Mouse (Mus musculus): ENCODE measurements around the gene Tcta.
"Not testable (repeated sequence)": the region's sequence is repeated elsewhere in the genome, so short reads cannot be mapped to it uniquely, and the experiment has no call there.

The Tcta gene

GRCm38 (mm10) chr9:108305629-108306520 lies at the start of gene Tcta, which contains the start of gene Rhoa:
Gene Tcta, minus strand, starts transcription at chr9:108306160.
Gene Rhoa, plus strand, starts transcription at chr9:108306129.
- peak; percentile 98 to 100 for DNase-seq

GRCm38 (mm10) chr9:108349727-108350126 lies 43.8 kb upstream of the Tcta start:
- no peak for DNase-seq

GRCm38 (mm10) chr9:108348290-108348680 lies 42.3 kb upstream of the Tcta start:
- DNase-seq, result no peak

- DNase-seq, result peak; percentile 93 to 96
Measured at GRCm38 (mm10) chr9:108347540-108348289, 41.8 kb upstream of the Tcta start, which contains the start of gene Usp4. Gene Usp4, plus strand, starts transcription at chr9:108347853.

GRCm38 (mm10) chr9:108347024-108347423 lies 41.1 kb upstream of the Tcta start:
- DNase-seq, result no peak

GRCm38 (mm10) chr9:108344471-108344870 lies 38.5 kb upstream of the Tcta start:
- DNase-seq, result peak in 1 of 2 experiments; percentile 24

- no peak for DNase-seq
Measured at GRCm38 (mm10) chr9:108343835-108344234, 37.9 kb upstream of the Tcta start.

- DNase-seq, result no peak
Measured at GRCm38 (mm10) chr9:108343331-108343730, 37.4 kb upstream of the Tcta start.

- peak; percentile 71 to 88 for DNase-seq
Measured at GRCm38 (mm10) chr9:108342301-108342831, 36.4 kb upstream of the Tcta start.

- DNase-seq, result peak in 1 of 2 experiments; percentile 41
Measured at GRCm38 (mm10) chr9:108341801-108342200, 35.8 kb upstream of the Tcta start.

- peak in 1 of 2 experiments; percentile 39 for DNase-seq
Measured at GRCm38 (mm10) chr9:108341139-108341475, 35.1 kb upstream of the Tcta start.

- DNase-seq, result peak in 1 of 2 experiments; percentile 38
Measured at GRCm38 (mm10) chr9:108340258-108341138, 34.5 kb upstream of the Tcta start.

GRCm38 (mm10) chr9:108339886-108340257 lies 33.9 kb upstream of the Tcta start:
- peak in 1 of 2 experiments; percentile 54 for DNase-seq

- DNase-seq, result peak; percentile 96 to 98
Measured at GRCm38 (mm10) chr9:108338886-108339781, 33.2 kb upstream of the Tcta start, which contains the start of gene Gpx1. Gene Gpx1, plus strand, starts transcription at chr9:108338903.

- no peak for DNase-seq
Measured at GRCm38 (mm10) chr9:108338551-108338885, 32.6 kb upstream of the Tcta start.

GRCm38 (mm10) chr9:108337848-108338550 lies 32.0 kb upstream of the Tcta start:
- DNase-seq, result no peak

GRCm38 (mm10) chr9:108325811-108326210 lies 19.9 kb upstream of the Tcta start:
- DNase-seq, result no peak

- no peak for DNase-seq
Measured at GRCm38 (mm10) chr9:108324784-108325183, 18.8 kb upstream of the Tcta start.

- DNase-seq, result not testable (repeated sequence)
Measured at GRCm38 (mm10) chr9:108322054-108322453, 16.1 kb upstream of the Tcta start.

GRCm38 (mm10) chr9:108318462-108318861 lies 12.5 kb upstream of the Tcta start:
- no peak for DNase-seq

- peak in 1 of 2 experiments; percentile 42 for DNase-seq
Measured at GRCm38 (mm10) chr9:108317572-108317971, 11.6 kb upstream of the Tcta start.

Measured in kidney, postnatal 36 days (tissue).